Mouse (Mus musculus) liver, postnatal 0 days (tissue): ENCODE measurements around the gene Msi2.

ENCODE experiments used
- CTCF ChIP-seq: sonication (generic); IDR thresholded peaks from 2 replicates; pipeline ENCODE4 v1.5.1; 2016; ENCODE audit warnings: antibody characterized with exemption, low read depth
- EP300 ChIP-seq: IDR thresholded peaks from 2 replicates; pipeline ENCODE4 v1.6.1; 2016; ENCODE audit warnings: antibody characterized with exemption, low read depth, mild to moderate bottlenecking

DNA sequence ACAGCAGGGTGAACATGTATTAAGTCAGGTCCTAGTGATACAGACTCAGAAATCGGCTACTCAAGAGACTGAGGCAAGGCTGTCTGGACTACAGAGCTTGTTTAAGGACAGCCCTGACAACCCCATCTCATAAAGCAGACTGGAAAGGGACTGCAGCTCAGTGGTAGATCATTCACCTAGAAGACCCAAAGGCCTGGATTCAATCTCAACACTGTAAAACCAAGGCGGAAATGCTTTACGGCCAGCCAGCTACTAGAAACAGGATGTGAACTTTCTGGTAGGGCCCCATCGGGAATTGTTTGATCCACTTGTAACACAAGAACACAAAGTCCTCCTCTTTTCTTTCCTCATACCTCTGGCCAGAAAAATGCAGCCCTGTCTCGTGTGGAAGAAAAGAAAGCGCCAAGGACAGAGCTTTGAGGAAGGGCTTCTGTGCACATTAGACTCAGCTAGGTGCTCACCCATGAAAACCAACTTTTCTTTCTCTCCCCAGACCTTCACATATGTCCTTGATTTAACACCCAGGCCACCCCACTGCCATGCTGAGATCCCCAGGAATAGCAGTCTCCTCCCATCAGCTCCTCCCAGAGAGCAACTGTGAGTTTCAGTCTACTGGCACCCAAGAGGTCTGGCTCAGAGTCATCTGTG is 162.3 kb downstream of the Msi2 start:
- TF ChIP-seq CTCF (no peak), EP300 (no peak)
